Mouse (Mus musculus): ENCODE results near the gene Nf2.

DNA sequence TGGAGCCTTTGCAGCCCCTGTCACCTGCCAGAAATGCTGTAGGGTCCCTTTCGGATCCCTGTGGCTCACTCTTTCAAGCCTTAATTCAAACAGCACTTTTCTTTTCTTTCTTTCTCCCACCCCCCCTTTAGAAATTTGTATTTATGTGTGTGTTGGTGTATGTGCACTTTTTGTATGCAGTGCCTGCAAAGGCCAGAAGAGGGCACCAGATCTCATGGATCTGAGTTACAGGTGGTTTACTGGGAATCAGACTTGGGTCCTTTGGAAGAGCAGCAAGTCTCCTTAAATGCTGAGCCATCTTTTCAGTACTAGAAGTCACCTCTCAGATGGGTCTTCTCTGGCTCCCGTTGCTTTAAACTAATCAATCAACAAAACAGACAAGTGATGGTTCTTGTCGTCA lies 95.3 kb downstream of the Nf2 start:
- no peak for TF ChIP-seq CTCF (IDR thresholded peaks at IDR 0.05; ENCODE audit: insufficient read depth, low read length)
- TF ChIP-seq POLR2A (IDR thresholded peaks at IDR 0.05; ENCODE audit: borderline replicate concordance, extremely low read depth, low read depth, low read length): no peak
